Mouse (Mus musculus): ENCODE data around the gene Baz1a.

DNA sequence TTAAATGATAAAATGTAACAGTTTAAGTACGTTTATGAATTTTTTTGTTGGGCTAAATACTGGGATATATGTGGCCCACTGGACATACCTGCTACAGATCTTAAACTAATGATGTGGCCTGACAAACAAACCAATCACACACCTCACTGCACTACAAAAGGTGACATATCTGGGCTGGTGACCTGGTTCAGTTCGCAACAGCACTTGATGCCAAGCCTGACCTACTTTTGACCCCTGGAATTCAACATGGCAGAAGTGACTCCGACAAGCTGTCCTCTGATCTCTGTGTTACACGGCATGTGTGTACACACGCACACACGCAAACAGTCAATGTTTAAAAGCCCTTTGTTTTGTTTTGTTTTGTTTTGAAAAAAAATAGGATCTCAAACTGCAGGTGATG is 68.0 kb downstream of the Baz1a start:
- TF ChIP-seq CTCF (conservative IDR thresholded peaks at IDR 0.05 in 1 of 2, IDR thresholded peaks at IDR 0.05 in 1 of 2; ENCODE audit: low read depth in 2 of 2, low read length in 2 of 2) (no peak), POLR2A (IDR thresholded peaks at IDR 0.05; ENCODE audit: low read depth, low read length) (no peak), RAD21 (IDR thresholded peaks at IDR 0.05; ENCODE audit: low read depth, low read length) (no peak), POLR2AphosphoS2 (IDR thresholded peaks at IDR 0.05; ENCODE audit: low read depth, low read length) (no peak), EP300 (IDR thresholded peaks at IDR 0.05; ENCODE audit: low read length) (no peak), ELF1 (IDR thresholded peaks at IDR 0.05; ENCODE audit: low read depth, low read length) (no peak)
